Mouse (Mus musculus) lung, postnatal 36 days (tissue): ENCODE data around the gene Gjc3.

Experiments used
- DNase-seq: peaks from one replicate; pipeline ENCODE4 v3.0.0; 2022; ENCODE audit warnings: mixed read lengths

Gene Gjc3

GRCm38 (mm10) chr5:137909564-137910262 lies 53.2 kb downstream of the Gjc3 start:
- DNase-seq = no peak
